Mouse (Mus musculus): ENCODE measurements around the gene Epb41l3. TPM values are rescaled to one million over a fixed set of nuclear protein-coding genes. Genes with fewer than 3 reads are reported as not detected.

Gene Epb41l3
- total RNA-seq, 1 experiment from 2014 or later, result 3.2 TPM

GRCm38 (mm10) chr17:69176949-69177501 is 101.5 kb downstream of the Epb41l3 start:
- ATAC-seq (replicated peaks; ENCODE audit: low read depth, poor library complexity, severe bottlenecking), result no peak

GRCm38 (mm10) chr17:69177954-69178353 is 102.5 kb downstream of the Epb41l3 start:
- ATAC-seq (replicated peaks; ENCODE audit: low read depth, poor library complexity, severe bottlenecking), result no peak

GRCm38 (mm10) chr17:69180905-69181559 is 105.5 kb downstream of the Epb41l3 start:
- peak; percentile 98 for ATAC-seq (replicated peaks; ENCODE audit: low read depth, poor library complexity, severe bottlenecking)

GRCm38 (mm10) chr17:69181560-69182316 is 106.3 kb downstream of the Epb41l3 start:
- ATAC-seq (replicated peaks; ENCODE audit: low read depth, poor library complexity, severe bottlenecking), result no peak

GRCm38 (mm10) chr17:69187794-69188193 is 112.3 kb downstream of the Epb41l3 start:
- ATAC-seq (replicated peaks; ENCODE audit: low read depth, poor library complexity, severe bottlenecking), result no peak

GRCm38 (mm10) chr17:69192863-69193493 is 117.5 kb downstream of the Epb41l3 start:
- ATAC-seq (replicated peaks; ENCODE audit: low read depth, poor library complexity, severe bottlenecking), result no peak

GRCm38 (mm10) chr17:69194599-69194998 is 119.1 kb downstream of the Epb41l3 start:
- ATAC-seq (replicated peaks; ENCODE audit: low read depth, poor library complexity, severe bottlenecking), result no peak

GRCm38 (mm10) chr17:69195758-69196157 is 120.3 kb downstream of the Epb41l3 start:
- ATAC-seq (replicated peaks; ENCODE audit: low read depth, poor library complexity, severe bottlenecking), result no peak

GRCm38 (mm10) chr17:69196656-69197055 is 121.2 kb downstream of the Epb41l3 start:
- no peak for ATAC-seq (replicated peaks; ENCODE audit: low read depth, poor library complexity, severe bottlenecking)

GRCm38 (mm10) chr17:69198805-69199204 is 123.3 kb downstream of the Epb41l3 start:
- no peak for ATAC-seq (replicated peaks; ENCODE audit: low read depth, poor library complexity, severe bottlenecking)

- ATAC-seq (replicated peaks; ENCODE audit: low read depth, poor library complexity, severe bottlenecking), result peak; percentile 85
Observed at GRCm38 (mm10) chr17:69199827-69200226, 124.3 kb downstream of the Epb41l3 start.

- ATAC-seq (replicated peaks; ENCODE audit: low read depth, poor library complexity, severe bottlenecking), result no peak
Observed at GRCm38 (mm10) chr17:69200936-69201335, 125.5 kb downstream of the Epb41l3 start.

GRCm38 (mm10) chr17:69205282-69205999 is 130.0 kb downstream of the Epb41l3 start:
- ATAC-seq (replicated peaks; ENCODE audit: low read depth, poor library complexity, severe bottlenecking), result no peak

GRCm38 (mm10) chr17:69207562-69208312 is 132.3 kb downstream of the Epb41l3 start:
- no peak for ATAC-seq (replicated peaks; ENCODE audit: low read depth, poor library complexity, severe bottlenecking)

GRCm38 (mm10) chr17:69211065-69211464 is 135.6 kb downstream of the Epb41l3 start:
- no peak for ATAC-seq (replicated peaks; ENCODE audit: low read depth, poor library complexity, severe bottlenecking)

GRCm38 (mm10) chr17:69216120-69216519 is 140.6 kb downstream of the Epb41l3 start:
- ATAC-seq (replicated peaks; ENCODE audit: low read depth, poor library complexity, severe bottlenecking), result no peak

GRCm38 (mm10) chr17:69220849-69221248 is 145.4 kb downstream of the Epb41l3 start:
- ATAC-seq (replicated peaks; ENCODE audit: low read depth, poor library complexity, severe bottlenecking), result no peak

GRCm38 (mm10) chr17:69221377-69221776 is 145.9 kb downstream of the Epb41l3 start:
- no peak for ATAC-seq (replicated peaks; ENCODE audit: low read depth, poor library complexity, severe bottlenecking)

GRCm38 (mm10) chr17:69221966-69222692 is 146.6 kb downstream of the Epb41l3 start:
- no peak for ATAC-seq (replicated peaks; ENCODE audit: low read depth, poor library complexity, severe bottlenecking)
